ENCODE assay signal across 10 mouse cellular contexts in genomic region chr17:81403121-81403520, GRCm38 (mm10). TPM values are rescaled to one million over a fixed set of nuclear protein-coding genes. Genes with fewer than 3 reads are reported as not detected.
DNase-seq lines count a peak whose midpoint lies in the region; ATAC-seq lines count a peak whose summit lies in the region.
"Had no signal": no experiment of that assay in that cellular context is flagged by ENCODE, and none has a peak within 500 bp of the region (broad histone marks: within the 10 kb centered on the region; RNA-seq: fewer than 3 reads in every experiment).

No protein-coding gene starts in this region.

- H3K9me3 ChIP-seq in forebrain, embryonic 15.5 days = no peaks in the 10 kb centered on the region
- no peaks in the 10 kb centered on the region for H3K9me3 ChIP-seq in forebrain, embryonic 10.5 days
- H3K9me3 ChIP-seq in stomach, embryonic 16.5 days (replicated peaks; ENCODE audit: control insufficient read depth, low read length) = no peaks in the 10 kb centered on the region
- H3K9me3 ChIP-seq in midbrain, embryonic 14.5 days (ENCODE audit: control insufficient read depth, low read length) = no peaks in the 10 kb centered on the region
- H3K9me3 ChIP-seq: liver, embryonic 15.5 days had no signal

- no peak overlapping the region for H3K4me3 ChIP-seq in forebrain, embryonic 15.5 days
- no peak overlapping the region for H3K4me3 ChIP-seq in forebrain, embryonic 10.5 days
- H3K4me3 ChIP-seq in stomach, embryonic 16.5 days (replicated peaks; ENCODE audit: low read length) = no peak overlapping the region
- H3K4me3 ChIP-seq in midbrain, embryonic 14.5 days (replicated peaks; ENCODE audit: low read depth, low read length) = no peak overlapping the region
- H3K4me3 ChIP-seq: liver, embryonic 15.5 days had no signal

- no peak overlapping the region for H3K9ac ChIP-seq in forebrain, embryonic 15.5 days (replicated peaks)
- no peak overlapping the region for H3K9ac ChIP-seq in stomach, embryonic 16.5 days (ENCODE audit: low read length)
- no peak overlapping the region for H3K9ac ChIP-seq in midbrain, embryonic 14.5 days (replicated peaks; ENCODE audit: low read length)
- H3K9ac ChIP-seq: liver, embryonic 15.5 days had no signal

- H3K27me3 ChIP-seq in forebrain, embryonic 15.5 days = no peaks in the 10 kb centered on the region
- no peaks in the 10 kb centered on the region for H3K27me3 ChIP-seq in forebrain, embryonic 10.5 days (ENCODE audit: poor library complexity, severe bottlenecking)
- H3K27me3 ChIP-seq in stomach, embryonic 16.5 days (ENCODE audit: control insufficient read depth, insufficient read depth, low read length) = no peaks in the 10 kb centered on the region
- no peaks in the 10 kb centered on the region for H3K27me3 ChIP-seq in midbrain, embryonic 14.5 days (ENCODE audit: control insufficient read depth, insufficient read depth, low read length)
- H3K27me3 ChIP-seq: liver, embryonic 15.5 days had no signal

- H3K4me2 ChIP-seq in forebrain, embryonic 15.5 days (replicated peaks) = no peak overlapping the region
- no peak overlapping the region for H3K4me2 ChIP-seq in stomach, embryonic 16.5 days (ENCODE audit: low read depth, low read length)
- H3K4me2 ChIP-seq in midbrain, embryonic 14.5 days (ENCODE audit: low read length) = no peak overlapping the region
- H3K4me2 ChIP-seq: liver, embryonic 15.5 days had no signal

- no peak for ATAC-seq in forebrain, embryonic 15.5 days (replicated peaks)
- ATAC-seq in stomach, embryonic 16.5 days (ENCODE audit: insufficient read depth, low FRiP score) = no peak
- no peak for ATAC-seq in midbrain, embryonic 14.5 days (ENCODE audit: low FRiP score, low TSS enrichment)

- peaks cover 36% of the 10 kb centered on the region for H3K4me1 ChIP-seq in forebrain, embryonic 15.5 days
- peaks cover 15% of the 10 kb centered on the region; the same call in 1 of the 2 replicates for H3K4me1 ChIP-seq in forebrain, embryonic 10.5 days
- H3K4me1 ChIP-seq in stomach, embryonic 16.5 days (ENCODE audit: control insufficient read depth, insufficient read depth, low read length) = no peaks in the 10 kb centered on the region
- peaks cover 6% of the 10 kb centered on the region; the same call in 1 of the 2 replicates for H3K4me1 ChIP-seq in midbrain, embryonic 14.5 days (ENCODE audit: control insufficient read depth, insufficient read depth, low read length)
- H3K4me1 ChIP-seq: liver, embryonic 15.5 days had no signal

- 83% methylated on average over 4 of the region's 4 CpGs for WGBS in forebrain, embryonic 15.5 days
- 94% methylated on average over 4 of the region's 4 CpGs for WGBS in forebrain, embryonic 10.5 days
- 77% methylated on average over 4 of the region's 4 CpGs for WGBS in stomach, embryonic 16.5 days
- 91% methylated on average over 4 of the region's 4 CpGs for WGBS in midbrain, embryonic 14.5 days

- H3K36me3 ChIP-seq in forebrain, embryonic 15.5 days = peaks cover 7% of the 10 kb centered on the region
- no peaks in the 10 kb centered on the region for H3K36me3 ChIP-seq in forebrain, embryonic 10.5 days (replicated peaks)
- no peaks in the 10 kb centered on the region for H3K36me3 ChIP-seq in stomach, embryonic 16.5 days (ENCODE audit: control insufficient read depth, insufficient read depth, low read length)
- peaks cover 8% of the 10 kb centered on the region for H3K36me3 ChIP-seq in midbrain, embryonic 14.5 days (ENCODE audit: control insufficient read depth, insufficient read depth, low read length)
- H3K36me3 ChIP-seq: liver, embryonic 15.5 days had no signal

- DNase-seq in forebrain, embryonic 10.5 days (ENCODE audit: extremely low spot score, low spot score) = no peak
- peak; percentile 26 for DNase-seq in urinary bladder, postnatal 25 days (ENCODE audit: low spot score)
- DNase-seq in urinary bladder, postnatal 4 days (ENCODE audit: low spot score in 2 of 2) = no peak
- DNase-seq in heart, postnatal 4 days = peak; percentile 56
- DNase-seq in left cerebral cortex, adult 11 months (ENCODE audit: low spot score) = no peak
- no peak for DNase-seq in midbrain, embryonic 14.5 days

- H3K27ac ChIP-seq in forebrain, embryonic 15.5 days (replicated peaks) = peak overlapping the region; percentile 68
- no peak overlapping the region for H3K27ac ChIP-seq in forebrain, embryonic 10.5 days
- peak overlapping the region; percentile 21; the same call in 1 of the 2 replicates for H3K27ac ChIP-seq in stomach, embryonic 16.5 days (ENCODE audit: low read length)
- no peak overlapping the region for H3K27ac ChIP-seq in midbrain, embryonic 14.5 days (replicated peaks; ENCODE audit: low read depth, low read length)
- H3K27ac ChIP-seq: kidney, postnatal 0 days; liver, embryonic 15.5 days had no signal

RNA-seq across cellular contexts. Expression of gene Gm11096, which starts 38.4 kb away (rescaled TPM):
- polyA plus RNA-seq in forebrain, embryonic 15.5 days (2015; fragmentation: Nextera tagmentation; extraction: Ambion mirVana) = not detected in 2 replicates
- not detected in 2 replicates for polyA plus RNA-seq in forebrain, embryonic 10.5 days (2016; fragmentation: Nextera tagmentation; extraction: Ambion mirVana)
- not detected for total RNA-seq in heart, postnatal 4 days (2021)
- polyA plus RNA-seq in stomach, embryonic 16.5 days (2015; fragmentation: Nextera tagmentation; extraction: Ambion mirVana) = not detected in 2 replicates
- polyA plus RNA-seq in midbrain, embryonic 14.5 days (2014; fragmentation: Nextera tagmentation; extraction: Ambion mirVana) = not detected in 2 replicates
- polyA plus RNA-seq: kidney, postnatal 0 days; liver, embryonic 15.5 days had no signal

Comparison
In these comparisons a context has a peak if more than half of its experiments do, and no peak if none do; other contexts are left out.
1. H3K27ac ChIP-seq: peak in forebrain, embryonic 15.5 days (single experiment) and stomach, embryonic 16.5 days (single experiment); none in forebrain, embryonic 10.5 days (single experiment) and midbrain, embryonic 14.5 days (single experiment).
2. DNase-seq: peak in urinary bladder, postnatal 25 days (single experiment) and heart, postnatal 4 days (single experiment); none in forebrain, embryonic 10.5 days (single experiment), urinary bladder, postnatal 4 days (0 of 2), left cerebral cortex, adult 11 months (single experiment) and midbrain, embryonic 14.5 days (single experiment).